Comparison of ENCODE assay signal across 9 mouse cellular contexts in the genomic region with DNA sequence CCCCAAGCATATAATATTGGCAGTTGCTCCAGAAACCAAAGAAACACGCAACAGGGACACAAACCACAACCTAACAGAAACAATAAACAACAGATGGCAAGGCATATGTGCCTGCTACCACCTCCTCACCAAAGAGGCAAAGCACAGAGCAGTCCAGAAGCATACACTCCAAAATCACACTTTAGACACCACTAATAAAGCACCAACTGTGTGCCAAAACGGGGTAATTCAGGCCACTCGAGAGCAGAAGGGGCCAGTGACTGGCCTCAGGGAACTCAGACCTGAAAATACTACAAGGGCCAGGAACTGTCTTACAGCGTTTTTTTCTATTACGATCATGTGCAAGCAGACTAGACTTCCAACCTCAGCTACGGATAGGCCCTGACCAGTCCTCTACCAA. TPM values are rescaled to one million over a fixed set of nuclear protein-coding genes. Genes with fewer than 3 reads are reported as not detected.
A peak's percentile ranks its signal among the peaks of the same experiment; 100 is the strongest.
DNase-seq lines count a peak whose midpoint lies in the region; ATAC-seq and TF ChIP-seq lines count a peak whose summit lies in the region.
"Had no signal": no experiment of that assay in that cellular context is flagged by ENCODE, and none has a peak within 500 bp of the region (broad histone marks: within the 10 kb centered on the region; RNA-seq: fewer than 3 reads in every experiment).

No protein-coding gene starts in this region.

- no peak overlapping the region for H3K27ac ChIP-seq in forebrain, embryonic 13.5 days
- no peak overlapping the region for H3K27ac ChIP-seq in forebrain, embryonic 10.5 days
- no peak overlapping the region for H3K27ac ChIP-seq in layer of hippocampus, adult 2 months
- H3K27ac ChIP-seq in liver, postnatal 0 days (ENCODE audit: low read depth): peak overlapping the region; percentile 53

- DNase-seq in forebrain, embryonic 10.5 days (ENCODE audit: extremely low spot score, low spot score): no peak
- DNase-seq in layer of hippocampus, adult 2 months (ENCODE audit: low spot score in 2 of 2): peak; percentile 22 to 31
- DNase-seq in layer of hippocampus, postnatal 25 days (ENCODE audit: extremely low spot score in 1 of 2, low spot score in 1 of 2): no peak
- peak; percentile 83 for DNase-seq in cerebellum, adult 9-11 months
- no peak for DNase-seq in liver, postnatal 0 days
- no peak for DNase-seq in adrenal gland, adult 8-10 months
- DNase-seq in ovary, postnatal 36 days (ENCODE audit: low spot score): no peak

- no peak for TF ChIP-seq CTCF in layer of hippocampus, adult 2 months (conservative IDR thresholded peaks at IDR 0.05)
- TF ChIP-seq CTCF in liver, postnatal 0 days (IDR thresholded peaks at IDR 0.05; ENCODE audit: low read depth): no peak

- H3K27me3 ChIP-seq in forebrain, embryonic 13.5 days: no peaks in the 10 kb centered on the region
- no peaks in the 10 kb centered on the region for H3K27me3 ChIP-seq in forebrain, embryonic 10.5 days (ENCODE audit: poor library complexity, severe bottlenecking)
- H3K27me3 ChIP-seq in liver, postnatal 0 days (ENCODE audit: insufficient read depth, low read length): no peaks in the 10 kb centered on the region

- 70% methylated on average over 6 of the region's 6 CpGs for WGBS in forebrain, embryonic 13.5 days
- WGBS in forebrain, embryonic 10.5 days: 79% methylated on average over 6 of the region's 6 CpGs
- WGBS in liver, postnatal 0 days (ENCODE audit: insufficient replicate concordance): 75% methylated on average over 6 of the region's 6 CpGs

- H3K4me2 ChIP-seq in forebrain, embryonic 13.5 days: no peak overlapping the region
- H3K4me2 ChIP-seq in liver, postnatal 0 days (ENCODE audit: low read depth, low read length): no peak overlapping the region

- H3K36me3 ChIP-seq in forebrain, embryonic 13.5 days (ENCODE audit: poor library complexity, severe bottlenecking): no peaks in the 10 kb centered on the region
- peaks cover 12% of the 10 kb centered on the region for H3K36me3 ChIP-seq in forebrain, embryonic 10.5 days (replicated peaks)
- no peaks in the 10 kb centered on the region for H3K36me3 ChIP-seq in liver, postnatal 0 days (replicated peaks; ENCODE audit: insufficient read depth, low read length)

- no peak overlapping the region for H3K9ac ChIP-seq in forebrain, embryonic 13.5 days
- no peak overlapping the region for H3K9ac ChIP-seq in liver, postnatal 0 days (replicated peaks)

- ATAC-seq in forebrain, embryonic 13.5 days: peak; percentile 54; the same call in 1 of the 2 replicates
- ATAC-seq in liver, postnatal 0 days: no peak

- TF ChIP-seq EP300 in liver, postnatal 0 days (IDR thresholded peaks at IDR 0.05; ENCODE audit: low read depth): no peak

- H3K4me3 ChIP-seq in forebrain, embryonic 13.5 days: no peak overlapping the region
- no peak overlapping the region for H3K4me3 ChIP-seq in forebrain, embryonic 10.5 days
- no peak overlapping the region for H3K4me3 ChIP-seq in layer of hippocampus, adult 2 months
- H3K4me3 ChIP-seq in liver, postnatal 0 days (ENCODE audit: low read depth, low read length): no peak overlapping the region
- H3K4me3 ChIP-seq: megakaryocyte, embryonic 14.5 days had no signal

- H3K9me3 ChIP-seq in forebrain, embryonic 13.5 days (replicated peaks): no peaks in the 10 kb centered on the region
- H3K9me3 ChIP-seq in forebrain, embryonic 10.5 days: no peaks in the 10 kb centered on the region
- no peaks in the 10 kb centered on the region for H3K9me3 ChIP-seq in liver, postnatal 0 days (ENCODE audit: low read length)
- H3K9me3 ChIP-seq: megakaryocyte, embryonic 14.5 days had no signal

- peaks cover 76% of the 10 kb centered on the region for H3K4me1 ChIP-seq in forebrain, embryonic 13.5 days
- peaks cover 99% of the 10 kb centered on the region for H3K4me1 ChIP-seq in forebrain, embryonic 10.5 days
- peaks cover 77% of the 10 kb centered on the region for H3K4me1 ChIP-seq in liver, postnatal 0 days (ENCODE audit: insufficient read depth)

RNA-seq across cellular contexts. Expression of a gene that starts 14.3 kb away (rescaled TPM):
- 6.4 and 7.6 TPM in 2 replicates for polyA plus RNA-seq in forebrain, embryonic 13.5 days (2015; fragmentation: Nextera tagmentation; extraction: Ambion mirVana)
- 18.8 and 20.6 TPM in 2 replicates for polyA plus RNA-seq in forebrain, embryonic 10.5 days (2016; fragmentation: Nextera tagmentation; extraction: Ambion mirVana)
- total RNA-seq in layer of hippocampus, adult 2 months (2021): 10 to 100 TPM; 26.2 to 27.4 TPM
- 10 to 100 TPM; 28.0 to 30.5 TPM for total RNA-seq in layer of hippocampus, postnatal 25 days (2021)
- 2.5 and 2.9 TPM in 2 replicates for polyA plus RNA-seq in liver, postnatal 0 days (2015; fragmentation: Nextera tagmentation; extraction: Ambion mirVana)
- total RNA-seq in adrenal gland, adult 8-10 months (2022): 10 to 100 TPM in 1 of 4 experiments, 1 to 10 TPM in 3; 8.2 to 14.0 (median 9.0) TPM

Comparison
In these comparisons a context has a peak if more than half of its experiments do, and no peak if none do; other contexts are left out.
1. DNase-seq: peak in layer of hippocampus, adult 2 months (2 of 2) and cerebellum, adult 9-11 months (single experiment); none in forebrain, embryonic 10.5 days (single experiment), layer of hippocampus, postnatal 25 days (0 of 2), liver, postnatal 0 days (single experiment), adrenal gland, adult 8-10 months (single experiment) and ovary, postnatal 36 days (single experiment).